Mouse (Mus musculus) erythroblast, embryonic 14.5 days (primary cell): ENCODE data around the gene H6pd.

Experiments
- GATA1 ChIP-seq: IDR thresholded peaks from 2 replicates; pipeline ENCODE4 v1.6.1; 2012; ENCODE audit warnings: low read length, inconsistent platforms, mixed read lengths
- TAL1 ChIP-seq: IDR thresholded peaks from 3 replicates; pipeline ENCODE4 v1.6.1; 2012; ENCODE audit warnings: low read length, inconsistent platforms, mixed read lengths

DNA sequence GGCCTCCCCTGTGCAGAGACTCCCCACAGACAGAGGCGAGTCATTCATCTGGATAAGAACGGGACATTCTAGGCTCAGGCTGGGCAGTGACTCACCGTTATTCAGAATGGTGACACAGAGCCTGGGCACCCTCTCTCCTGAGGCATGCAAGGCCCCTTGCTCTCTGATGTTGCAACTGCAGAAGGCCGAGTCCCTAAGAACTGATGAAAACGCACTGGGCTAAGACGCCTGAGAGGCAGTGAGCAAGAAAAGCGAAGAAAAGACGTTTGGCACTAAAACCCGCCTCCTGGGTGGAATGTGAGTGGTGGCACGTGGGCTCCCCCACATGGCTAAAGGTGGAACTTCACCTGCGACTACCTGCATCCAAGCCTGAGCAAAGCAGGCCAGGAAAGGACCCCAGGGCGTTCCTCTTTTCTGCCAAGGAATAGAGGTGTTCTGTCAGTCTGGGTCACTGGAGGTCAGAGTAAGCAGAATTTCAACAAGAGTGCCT, 29.0 kb downstream of the H6pd start:
- TF ChIP-seq TAL1 (no peak), GATA1 (no peak)
